Mouse (Mus musculus) bone marrow macrophage, adult 2 months (primary cell): ENCODE measurements around the gene Kcnh8.

Experiments
- CTCF ChIP-seq: IDR thresholded peaks from 2 replicates; pipeline ENCODE4 v1.5.1; 2012; ENCODE audit warnings: low read depth, mild to moderate bottlenecking, low read length, moderate library complexity
- POLR2A ChIP-seq: IDR thresholded peaks from 2 replicates; pipeline ENCODE4 v1.6.1; 2012; ENCODE audit warnings: mild to moderate bottlenecking, low read depth, low read length, borderline replicate concordance

DNA sequence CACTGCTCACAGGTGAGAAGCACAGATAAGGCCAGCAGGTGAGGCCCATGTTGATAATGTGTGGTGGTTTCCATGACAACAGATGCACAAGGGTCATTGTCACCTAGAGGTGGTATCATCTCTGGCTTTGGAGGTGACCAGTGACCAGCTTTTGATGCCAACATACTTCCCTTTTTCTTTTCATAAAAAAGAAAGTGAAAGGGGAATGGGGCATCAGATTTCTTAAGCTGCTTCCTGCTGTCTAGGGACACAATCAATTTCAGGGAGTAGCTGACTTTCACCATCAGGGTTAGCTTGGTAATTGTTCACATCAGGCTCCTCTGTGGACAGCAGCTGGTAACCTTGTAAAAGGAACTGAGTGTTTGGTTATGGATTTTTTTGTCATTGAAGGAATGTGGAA is 135.9 kb downstream of the Kcnh8 start:
- TF ChIP-seq POLR2A (no peak), CTCF (no peak)
